Mouse (Mus musculus): Measurements from ENCODE around the gene Atg5.
"Not testable (repeated sequence)": the region's sequence is repeated elsewhere in the genome, so short reads cannot be mapped to it uniquely, and the experiment has no call there.

Atg5 gene

GRCm38 (mm10) chr10:44315276-44315675 is 47.1 kb downstream of the Atg5 start:
- DNase-seq (ENCODE audit: low read depth, low spot score), result no peak

- no peak for DNase-seq (ENCODE audit: low read depth, low spot score)
These were observed 48.4 kb downstream of the Atg5 start for GRCm38 (mm10) chr10:44316280-44317270.

- DNase-seq (ENCODE audit: low read depth, low spot score), result no peak
These were observed 54.0 kb downstream of the Atg5 start for GRCm38 (mm10) chr10:44322166-44322565.

- no peak for DNase-seq (ENCODE audit: low read depth, low spot score)
These were observed 55.1 kb downstream of the Atg5 start for GRCm38 (mm10) chr10:44323070-44323775.

GRCm38 (mm10) chr10:44323836-44324235 is 55.7 kb downstream of the Atg5 start:
- DNase-seq (ENCODE audit: low read depth, low spot score), result no peak

- no peak for DNase-seq (ENCODE audit: low read depth, low spot score)
These were observed 57.7 kb downstream of the Atg5 start for GRCm38 (mm10) chr10:44325551-44326500.

- DNase-seq (ENCODE audit: low read depth, low spot score), result no peak
These were observed 58.9 kb downstream of the Atg5 start for GRCm38 (mm10) chr10:44327057-44327456.

- DNase-seq (ENCODE audit: low read depth, low spot score), result peak; percentile 54
These were observed 60.2 kb downstream of the Atg5 start for GRCm38 (mm10) chr10:44328347-44328746.

GRCm38 (mm10) chr10:44330717-44331116 is 62.6 kb downstream of the Atg5 start:
- DNase-seq (ENCODE audit: low read depth, low spot score), result no peak

- DNase-seq (ENCODE audit: low read depth, low spot score), result no peak
These were observed 63.3 kb downstream of the Atg5 start for GRCm38 (mm10) chr10:44331469-44331868.

- DNase-seq (ENCODE audit: low read depth, low spot score), result not testable (repeated sequence)
These were observed 64.5 kb downstream of the Atg5 start for GRCm38 (mm10) chr10:44332656-44333055.

GRCm38 (mm10) chr10:44336641-44337382 is 68.7 kb downstream of the Atg5 start:
- not testable (repeated sequence) for DNase-seq (ENCODE audit: low read depth, low spot score)

GRCm38 (mm10) chr10:44338571-44338970 is 70.4 kb downstream of the Atg5 start:
- no peak for DNase-seq (ENCODE audit: low read depth, low spot score)

- DNase-seq (ENCODE audit: low read depth, low spot score), result no peak
These were observed 71.2 kb downstream of the Atg5 start for GRCm38 (mm10) chr10:44339326-44339725.

GRCm38 (mm10) chr10:44340928-44341327 is 72.8 kb downstream of the Atg5 start:
- no peak for DNase-seq (ENCODE audit: low read depth, low spot score)

- no peak for DNase-seq (ENCODE audit: low read depth, low spot score)
These were observed 73.8 kb downstream of the Atg5 start for GRCm38 (mm10) chr10:44341826-44342521.

GRCm38 (mm10) chr10:44343351-44343750 is 75.2 kb downstream of the Atg5 start:
- no peak for DNase-seq (ENCODE audit: low read depth, low spot score)

GRCm38 (mm10) chr10:44347549-44348172 is 79.5 kb downstream of the Atg5 start:
- no peak for DNase-seq (ENCODE audit: low read depth, low spot score)

Measured in CD4-positive helper T cell, adult 2 months (primary cell).